Mouse (Mus musculus): ENCODE data around the gene Pard3b. TPM values are rescaled to one million over a fixed set of nuclear protein-coding genes. Genes with fewer than 3 reads are reported as not detected.

Gene Pard3b
- polyA plus RNA-seq, 1 experiment from 2014 or later, result 1.6 TPM

DNA sequence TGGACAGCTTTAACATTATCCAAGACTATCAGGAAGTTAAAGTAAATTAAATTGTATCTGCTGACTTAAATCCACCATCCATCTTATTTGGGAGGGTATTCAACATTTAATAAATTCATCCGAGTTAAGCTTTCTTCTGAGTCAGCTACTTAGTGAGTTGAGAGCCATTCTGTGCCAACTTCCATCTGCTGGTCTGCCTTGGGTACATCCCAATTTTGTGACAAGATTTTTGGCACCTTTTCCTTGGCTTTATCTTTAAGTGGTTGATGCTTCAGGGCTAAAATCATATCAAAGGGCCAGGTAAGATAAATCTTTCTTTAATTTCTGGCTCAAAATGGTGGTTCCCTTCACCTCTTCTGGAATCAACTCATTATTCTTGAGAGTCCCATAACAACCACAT lies 640.0 kb downstream of the Pard3b start:
- ATAC-seq (ENCODE audit: insufficient read depth), result no peak
- Histone ChIP-seq H3K36me3 (replicated peaks) (no peaks in the 10 kb centered on the region), H3K4me1 (replicated peaks) (no peaks in the 10 kb centered on the region), H3K9me3 (replicated peaks) (no peaks in the 10 kb centered on the region), H3K27me3 (no peaks in the 10 kb centered on the region), H3K4me2 (no peak overlapping the region), H3K9ac (no peak overlapping the region), H3K27ac (replicated peaks) (no peak overlapping the region), H3K4me3 (replicated peaks) (no peak overlapping the region)
- WGBS (ENCODE audit: insufficient replicate concordance), result 49% methylated on average over 1 of the region's 1 CpGs

DNA sequence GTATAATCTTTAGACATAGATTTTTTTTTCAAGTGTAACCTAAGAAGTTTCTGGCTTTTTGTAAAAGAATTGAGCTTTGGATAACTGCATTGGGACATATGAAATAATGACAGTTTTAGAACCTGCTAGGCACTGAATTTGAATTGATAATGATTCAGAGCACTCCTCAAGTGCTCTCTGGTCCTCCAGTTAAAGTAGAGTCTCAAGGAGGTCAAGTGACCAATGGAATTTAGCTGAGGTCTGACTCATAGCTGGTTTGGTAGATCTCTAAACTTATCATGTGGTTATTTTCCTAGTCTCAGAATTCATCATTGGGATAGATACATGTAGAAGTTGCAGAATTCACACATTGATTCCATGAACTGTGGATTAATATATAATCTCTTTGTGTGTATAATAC lies 642.0 kb downstream of the Pard3b start:
- Histone ChIP-seq H3K9me3 (replicated peaks) (no peaks in the 10 kb centered on the region), H3K4me2 (no peak overlapping the region), H3K4me3 (replicated peaks) (no peak overlapping the region), H3K4me1 (replicated peaks) (no peaks in the 10 kb centered on the region), H3K27ac (replicated peaks) (no peak overlapping the region), H3K27me3 (no peaks in the 10 kb centered on the region), H3K36me3 (replicated peaks) (no peaks in the 10 kb centered on the region), H3K9ac (no peak overlapping the region)
- no peak for ATAC-seq (ENCODE audit: insufficient read depth)

DNA sequence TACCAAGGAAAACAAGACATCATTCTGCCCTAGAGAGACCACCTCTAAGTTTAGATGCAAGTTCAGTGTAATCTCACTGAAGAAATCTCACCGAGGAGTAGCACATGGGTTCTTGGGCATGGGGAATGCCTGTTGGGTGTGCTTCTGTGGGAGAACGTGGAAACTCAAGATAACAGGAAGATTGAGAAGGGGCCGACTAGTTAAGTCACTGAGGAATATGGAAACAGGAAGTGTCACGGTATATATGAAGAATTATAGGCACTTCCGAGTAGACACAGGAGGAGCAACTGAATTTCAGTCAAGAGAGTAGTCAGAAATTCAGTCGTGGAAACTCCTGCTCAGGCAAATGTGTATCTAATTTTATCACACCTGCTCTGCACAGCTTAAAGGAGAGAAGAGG lies 644.2 kb downstream of the Pard3b start:
- WGBS (ENCODE audit: insufficient replicate concordance), result 17% methylated on average over 6 of the region's 6 CpGs
- H3K27ac ChIP-seq (replicated peaks), result no peak overlapping the region
- H3K4me1 ChIP-seq (replicated peaks), result no peaks in the 10 kb centered on the region
- no peak for ATAC-seq (ENCODE audit: insufficient read depth)
- no peaks in the 10 kb centered on the region for H3K36me3 ChIP-seq (replicated peaks)
- H3K9ac ChIP-seq, result no peak overlapping the region
- no peak overlapping the region for H3K4me2 ChIP-seq
- H3K9me3 ChIP-seq (replicated peaks), result no peaks in the 10 kb centered on the region
- H3K27me3 ChIP-seq, result no peaks in the 10 kb centered on the region
- H3K4me3 ChIP-seq (replicated peaks), result no peak overlapping the region

DNA sequence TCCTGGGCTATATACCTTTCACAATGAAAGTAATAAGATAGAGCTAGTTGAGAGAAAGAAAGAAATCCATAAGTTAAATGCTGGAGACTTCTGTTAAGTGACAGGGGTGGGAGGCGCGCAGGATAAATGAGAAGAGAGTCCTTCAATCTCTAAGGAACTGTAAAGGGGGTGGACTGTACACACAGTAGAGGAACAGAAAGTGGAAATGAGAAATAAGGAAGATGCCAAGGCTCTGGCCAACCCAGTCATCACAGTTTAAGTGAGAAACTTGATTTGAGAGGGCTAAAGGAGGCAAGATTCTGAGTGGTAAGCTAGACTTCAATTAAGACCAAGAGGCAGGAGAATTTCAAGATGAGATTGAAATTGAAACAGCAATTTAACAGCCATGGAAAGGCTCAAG lies 645.0 kb downstream of the Pard3b start:
- Histone ChIP-seq H3K4me2 (no peak overlapping the region), H3K4me1 (replicated peaks) (no peaks in the 10 kb centered on the region), H3K4me3 (replicated peaks) (no peak overlapping the region), H3K9ac (no peak overlapping the region), H3K27me3 (no peaks in the 10 kb centered on the region), H3K36me3 (replicated peaks) (no peaks in the 10 kb centered on the region), H3K9me3 (replicated peaks) (no peaks in the 10 kb centered on the region), H3K27ac (replicated peaks) (no peak overlapping the region)
- 75% methylated on average over 2 of the region's 2 CpGs for WGBS (ENCODE audit: insufficient replicate concordance)
- ATAC-seq (ENCODE audit: insufficient read depth), result no peak

DNA sequence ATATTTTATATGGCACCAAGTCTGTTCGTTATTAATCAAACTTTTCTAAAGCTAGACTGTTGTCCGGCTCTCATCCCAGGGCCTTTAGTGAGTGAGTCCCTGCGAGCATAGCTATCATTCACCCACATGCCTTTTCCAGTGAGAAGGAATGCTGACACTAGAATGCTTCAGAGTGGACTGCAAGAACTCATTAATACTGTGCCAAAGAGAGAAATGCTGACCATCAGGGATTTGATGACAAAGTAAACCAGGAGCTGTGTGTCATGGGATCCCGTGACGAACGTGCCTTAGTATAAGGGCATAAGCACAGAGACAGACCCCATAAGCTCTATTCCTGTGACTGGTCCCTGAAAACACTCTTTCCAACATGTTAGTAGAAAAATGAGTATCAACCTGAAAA lies 670.8 kb downstream of the Pard3b start:
- no peak overlapping the region for H3K4me3 ChIP-seq (replicated peaks)
- H3K27me3 ChIP-seq, result no peaks in the 10 kb centered on the region
- no peaks in the 10 kb centered on the region for H3K4me1 ChIP-seq (replicated peaks)
- no peak for ATAC-seq (ENCODE audit: insufficient read depth)
- H3K27ac ChIP-seq (replicated peaks), result no peak overlapping the region
- H3K4me2 ChIP-seq, result no peak overlapping the region
- no peaks in the 10 kb centered on the region for H3K36me3 ChIP-seq (replicated peaks)
- 69% methylated on average over 6 of the region's 6 CpGs for WGBS (ENCODE audit: insufficient replicate concordance)
- no peaks in the 10 kb centered on the region for H3K9me3 ChIP-seq (replicated peaks)
- H3K9ac ChIP-seq, result no peak overlapping the region

DNA sequence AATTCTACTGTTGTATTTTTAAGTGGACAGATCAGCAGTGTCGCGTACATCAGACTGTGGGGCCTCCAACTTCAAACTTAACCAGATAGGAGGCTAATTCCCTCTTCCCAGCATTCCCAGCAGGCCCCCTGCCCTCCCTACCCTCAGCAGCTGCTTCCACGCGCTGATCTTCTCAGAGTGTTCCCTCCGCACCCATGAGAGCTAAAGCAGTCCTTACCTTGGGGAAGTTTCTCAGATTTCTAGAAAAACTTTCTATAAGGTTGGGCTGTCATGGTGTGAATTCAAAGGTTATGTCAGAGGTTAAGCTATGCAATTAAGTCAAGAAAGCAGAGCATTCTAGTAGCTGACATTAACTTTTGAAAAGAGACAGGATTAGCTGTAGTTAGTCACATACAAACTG lies 686.6 kb downstream of the Pard3b start:
- Histone ChIP-seq H3K4me1 (replicated peaks) (no peaks in the 10 kb centered on the region), H3K27ac (replicated peaks) (no peak overlapping the region), H3K4me3 (replicated peaks) (no peak overlapping the region), H3K4me2 (no peak overlapping the region), H3K27me3 (no peaks in the 10 kb centered on the region), H3K9me3 (replicated peaks) (no peaks in the 10 kb centered on the region), H3K9ac (no peak overlapping the region), H3K36me3 (replicated peaks) (no peaks in the 10 kb centered on the region)
- WGBS (ENCODE audit: insufficient replicate concordance), result 72% methylated on average over 5 of the region's 5 CpGs
- ATAC-seq (ENCODE audit: insufficient read depth), result no peak

DNA sequence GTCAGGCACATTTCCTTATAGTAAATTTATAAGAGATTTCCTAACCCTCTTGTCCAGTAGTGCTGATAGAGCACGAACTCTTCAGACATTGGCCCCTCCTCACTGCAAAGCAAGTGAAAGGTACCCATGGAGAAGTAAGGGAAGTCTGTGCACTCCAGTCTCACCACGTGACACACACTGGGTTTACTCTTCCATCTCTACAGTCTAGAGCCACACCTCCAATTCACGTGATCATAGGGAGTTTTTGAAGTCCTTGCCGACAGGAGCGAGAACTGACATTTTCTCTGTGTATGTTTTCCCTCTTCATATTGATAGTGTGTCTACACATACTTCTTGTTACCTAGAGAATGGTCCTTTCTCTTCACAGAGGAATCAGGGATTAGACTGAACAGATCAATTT lies 689.1 kb downstream of the Pard3b start:
- no peak overlapping the region for H3K4me3 ChIP-seq (replicated peaks)
- no peak overlapping the region for H3K27ac ChIP-seq (replicated peaks)
- no peaks in the 10 kb centered on the region for H3K27me3 ChIP-seq
- H3K36me3 ChIP-seq (replicated peaks), result no peaks in the 10 kb centered on the region
- no peaks in the 10 kb centered on the region for H3K4me1 ChIP-seq (replicated peaks)
- H3K4me2 ChIP-seq, result no peak overlapping the region
- H3K9ac ChIP-seq, result no peak overlapping the region
- no peaks in the 10 kb centered on the region for H3K9me3 ChIP-seq (replicated peaks)
- no peak for ATAC-seq (ENCODE audit: insufficient read depth)
- WGBS (ENCODE audit: insufficient replicate concordance), result 58% methylated on average over 5 of the region's 5 CpGs

DNA sequence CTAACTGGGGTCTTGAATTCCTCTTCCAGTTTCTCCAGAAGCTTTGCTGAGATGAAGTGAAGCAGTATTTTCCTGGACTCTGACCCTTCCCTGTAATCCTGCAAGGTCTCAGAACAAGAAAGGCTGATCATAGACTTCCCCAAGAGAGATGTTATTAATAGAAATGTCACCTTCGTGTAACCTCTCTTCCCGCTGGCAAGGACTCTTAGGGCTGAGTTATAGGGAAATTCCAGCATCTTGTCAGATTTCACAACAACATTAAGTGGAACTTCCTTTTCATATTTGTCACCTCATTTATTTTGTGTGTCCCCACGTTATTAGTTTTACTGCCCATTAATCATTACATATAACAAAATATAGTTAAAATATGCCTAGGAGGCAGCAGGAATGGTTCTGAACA lies 690.2 kb downstream of the Pard3b start:
- ATAC-seq (ENCODE audit: insufficient read depth), result no peak
- Histone ChIP-seq H3K9ac (no peak overlapping the region), H3K27ac (replicated peaks) (no peak overlapping the region), H3K27me3 (no peaks in the 10 kb centered on the region), H3K4me1 (replicated peaks) (no peaks in the 10 kb centered on the region), H3K4me2 (no peak overlapping the region), H3K4me3 (replicated peaks) (no peak overlapping the region), H3K36me3 (replicated peaks) (no peaks in the 10 kb centered on the region), H3K9me3 (replicated peaks) (no peaks in the 10 kb centered on the region)
- WGBS (ENCODE audit: insufficient replicate concordance), result 34% methylated on average over 3 of the region's 3 CpGs

DNA sequence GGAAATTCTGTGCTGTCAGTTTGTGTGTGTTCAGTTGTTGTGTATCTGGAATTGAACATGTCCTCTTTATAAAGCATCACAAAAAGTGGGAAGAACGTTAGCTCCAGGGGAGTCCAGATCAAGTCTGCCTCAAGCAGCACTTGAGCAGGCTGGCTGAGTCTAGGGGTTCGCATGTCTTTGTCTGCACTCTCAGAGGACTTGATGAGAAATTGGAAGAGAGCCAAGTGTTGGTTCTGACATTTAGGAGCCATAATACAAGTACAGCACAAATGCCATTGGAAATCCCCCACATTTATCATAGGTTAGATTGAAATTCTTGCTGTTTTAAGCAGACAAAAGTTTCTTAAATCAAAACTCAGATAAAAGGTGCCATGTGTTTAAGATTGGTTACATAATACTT lies 694.4 kb downstream of the Pard3b start:
- no peak for ATAC-seq (ENCODE audit: insufficient read depth)
- 58% methylated on average over 2 of the region's 2 CpGs for WGBS (ENCODE audit: insufficient replicate concordance)
- Histone ChIP-seq H3K9me3 (replicated peaks) (no peaks in the 10 kb centered on the region), H3K4me2 (no peak overlapping the region), H3K27ac (replicated peaks) (no peak overlapping the region), H3K4me3 (replicated peaks) (no peak overlapping the region), H3K27me3 (no peaks in the 10 kb centered on the region), H3K4me1 (replicated peaks) (no peaks in the 10 kb centered on the region), H3K9ac (no peak overlapping the region), H3K36me3 (replicated peaks) (no peaks in the 10 kb centered on the region)

DNA sequence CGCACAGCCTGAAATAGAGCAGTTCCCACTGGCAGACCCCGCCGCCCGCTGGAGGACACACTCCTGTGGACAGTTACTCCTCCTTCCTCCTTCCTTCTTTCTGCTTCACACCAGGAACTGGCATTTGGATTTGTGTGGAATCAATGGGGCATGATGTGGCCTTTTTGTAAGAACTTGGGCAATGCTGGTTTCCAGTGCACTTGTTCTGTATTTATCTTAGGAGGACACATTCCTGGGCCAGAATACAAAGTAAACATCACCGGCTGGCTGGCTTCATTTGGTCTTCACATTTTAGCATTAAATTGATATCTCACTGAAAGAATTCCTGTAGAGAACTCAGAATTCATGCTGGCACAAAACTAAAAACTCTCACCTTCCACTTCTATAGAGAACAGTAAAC lies 695.6 kb downstream of the Pard3b start:
- Histone ChIP-seq H3K4me1 (replicated peaks) (no peaks in the 10 kb centered on the region), H3K4me3 (replicated peaks) (no peak overlapping the region), H3K27ac (replicated peaks) (no peak overlapping the region), H3K4me2 (no peak overlapping the region), H3K27me3 (no peaks in the 10 kb centered on the region), H3K9ac (no peak overlapping the region), H3K36me3 (replicated peaks) (no peaks in the 10 kb centered on the region), H3K9me3 (replicated peaks) (no peaks in the 10 kb centered on the region)
- WGBS (ENCODE audit: insufficient replicate concordance), result 77% methylated on average over 5 of the region's 5 CpGs
- ATAC-seq (ENCODE audit: insufficient read depth), result no peak

DNA sequence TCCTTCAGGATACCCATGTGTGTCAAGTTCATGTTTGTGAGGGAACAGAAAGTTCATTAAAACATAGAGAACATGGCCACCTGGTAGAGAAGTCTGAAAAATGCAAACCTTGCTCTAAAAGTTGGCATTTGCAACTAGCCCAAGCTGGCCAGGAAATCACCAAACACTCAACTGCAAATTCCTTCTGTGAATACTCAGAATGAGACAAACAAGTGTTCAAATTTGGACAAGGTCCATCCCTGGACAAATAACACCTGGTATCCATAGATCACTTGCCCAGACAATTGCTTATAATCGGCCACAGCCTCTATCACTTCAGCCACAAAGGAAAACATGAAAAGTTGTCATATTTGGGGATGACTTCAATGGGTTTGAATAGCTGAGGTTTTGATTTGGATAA lies 701.6 kb downstream of the Pard3b start:
- no peaks in the 10 kb centered on the region for H3K36me3 ChIP-seq (replicated peaks)
- H3K27me3 ChIP-seq, result no peaks in the 10 kb centered on the region
- WGBS (ENCODE audit: insufficient replicate concordance), result 41% methylated on average over 1 of the region's 1 CpGs
- no peak overlapping the region for H3K9ac ChIP-seq
- no peak overlapping the region for H3K4me3 ChIP-seq (replicated peaks)
- no peak for ATAC-seq (ENCODE audit: insufficient read depth)
- no peaks in the 10 kb centered on the region for H3K4me1 ChIP-seq (replicated peaks)
- no peaks in the 10 kb centered on the region for H3K9me3 ChIP-seq (replicated peaks)
- no peak overlapping the region for H3K27ac ChIP-seq (replicated peaks)
- H3K4me2 ChIP-seq, result no peak overlapping the region

DNA sequence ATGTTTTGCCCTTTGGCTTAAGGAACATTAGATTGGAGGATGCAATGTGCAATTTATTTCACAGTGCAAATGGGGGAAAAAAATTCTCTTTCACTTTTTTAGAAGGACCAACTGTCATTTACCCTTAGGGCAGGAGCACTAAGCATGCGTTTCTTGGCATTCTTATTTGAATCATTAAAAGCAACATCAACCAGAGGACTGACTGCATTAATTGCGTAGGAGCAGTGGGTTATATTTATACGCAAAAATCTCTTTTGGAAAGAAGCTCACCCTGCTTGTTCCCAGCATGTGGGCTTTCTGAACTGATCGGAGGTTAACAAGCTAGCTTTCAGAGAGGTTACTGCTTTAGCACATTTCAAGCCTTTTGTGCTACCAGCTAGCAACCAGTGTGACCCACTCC lies 705.7 kb downstream of the Pard3b start:
- Histone ChIP-seq H3K4me3 (replicated peaks) (no peak overlapping the region), H3K4me1 (replicated peaks) (no peaks in the 10 kb centered on the region), H3K36me3 (replicated peaks) (no peaks in the 10 kb centered on the region), H3K27me3 (no peaks in the 10 kb centered on the region), H3K4me2 (no peak overlapping the region), H3K9ac (no peak overlapping the region), H3K9me3 (replicated peaks) (no peaks in the 10 kb centered on the region), H3K27ac (replicated peaks) (no peak overlapping the region)
- ATAC-seq (ENCODE audit: insufficient read depth), result no peak
- WGBS (ENCODE audit: insufficient replicate concordance), result 79% methylated on average over 4 of the region's 4 CpGs
